Mouse (Mus musculus): ENCODE results near the gene Gm15293.
"Not testable (repeated sequence)": the region's sequence is repeated elsewhere in the genome, so short reads cannot be mapped to it uniquely, and the experiment has no call there.

The Gm15293 gene

DNA sequence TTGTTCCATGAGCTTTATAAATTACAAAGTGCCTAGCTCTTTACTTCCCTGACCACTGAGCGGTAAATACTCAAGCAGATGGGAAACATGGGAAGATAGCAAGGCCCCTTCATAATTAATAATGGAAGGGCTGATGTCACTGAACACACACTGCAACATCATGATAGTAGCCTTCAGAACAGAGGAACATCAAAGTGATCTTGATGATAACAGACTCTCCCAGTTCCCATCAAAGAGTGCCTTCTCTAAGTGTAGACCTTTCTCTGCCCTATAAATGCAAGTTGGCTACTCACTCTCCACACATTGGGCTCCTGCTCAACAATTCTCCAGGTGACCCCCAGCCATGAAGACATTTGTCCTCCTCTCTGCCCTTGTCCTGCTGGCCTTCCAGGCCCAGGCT is at the start of gene Gm15293:
Gene Gm15293 (plus strand): TSS at position 301 of the 400 bp plus-strand sequence.
- not testable (repeated sequence) for DNase-seq (ENCODE audit: low spot score)

DNA sequence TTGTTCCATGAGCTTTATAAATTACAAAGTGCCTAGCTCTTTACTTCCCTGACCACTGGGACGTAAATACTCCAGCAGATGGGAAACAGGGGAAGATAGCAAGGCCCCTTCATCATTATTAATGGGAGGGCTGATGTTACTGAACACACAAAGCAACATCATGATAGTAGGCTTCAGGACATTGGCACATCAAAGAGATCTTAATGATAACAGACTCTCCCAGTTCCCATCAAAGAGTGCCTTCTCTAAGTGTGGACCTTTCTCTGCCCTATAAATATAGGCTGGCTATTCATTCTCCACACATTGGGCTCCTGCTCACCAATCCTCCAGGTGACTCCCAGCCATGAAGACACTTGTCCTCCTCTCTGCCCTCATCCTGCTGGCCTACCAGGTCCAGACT is 39.4 kb upstream of the Gm15293 start, which contains the start of gene Defa22:
Gene Defa22 (plus strand): TSS at position 301 of the 400 bp plus-strand sequence.
- not testable (repeated sequence) for DNase-seq (ENCODE audit: low spot score)

DNA sequence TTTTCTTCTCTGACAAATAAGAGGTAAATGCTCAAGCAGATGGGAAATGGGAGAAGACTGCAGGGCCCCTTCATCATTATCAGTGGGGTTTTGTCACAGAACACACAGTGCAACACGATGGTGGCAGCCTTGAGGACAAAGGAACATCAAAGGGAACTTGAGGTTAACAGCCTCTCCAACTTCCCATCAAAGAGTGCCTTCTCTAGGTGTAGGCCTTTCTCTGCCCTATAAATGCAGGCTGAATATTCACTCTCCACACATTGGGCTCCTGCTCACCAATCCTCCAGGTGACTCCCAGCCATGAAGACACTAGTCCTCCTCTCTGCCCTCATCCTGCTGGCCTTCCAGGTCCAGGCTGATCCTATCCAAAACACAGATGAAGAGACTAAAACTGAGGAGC is 10.0 kb upstream of the Gm15293 start, which contains the start of gene Defa31:
Gene Defa31 (plus strand): TSS at position 301 of the 400 bp plus-strand sequence.
- DNase-seq (ENCODE audit: low spot score) = not testable (repeated sequence)
